Mouse (Mus musculus): ENCODE measurements around the gene Nr2c2.
A peak's percentile ranks its signal among the peaks of the same experiment; 100 is the strongest.

Gene Nr2c2

DNA sequence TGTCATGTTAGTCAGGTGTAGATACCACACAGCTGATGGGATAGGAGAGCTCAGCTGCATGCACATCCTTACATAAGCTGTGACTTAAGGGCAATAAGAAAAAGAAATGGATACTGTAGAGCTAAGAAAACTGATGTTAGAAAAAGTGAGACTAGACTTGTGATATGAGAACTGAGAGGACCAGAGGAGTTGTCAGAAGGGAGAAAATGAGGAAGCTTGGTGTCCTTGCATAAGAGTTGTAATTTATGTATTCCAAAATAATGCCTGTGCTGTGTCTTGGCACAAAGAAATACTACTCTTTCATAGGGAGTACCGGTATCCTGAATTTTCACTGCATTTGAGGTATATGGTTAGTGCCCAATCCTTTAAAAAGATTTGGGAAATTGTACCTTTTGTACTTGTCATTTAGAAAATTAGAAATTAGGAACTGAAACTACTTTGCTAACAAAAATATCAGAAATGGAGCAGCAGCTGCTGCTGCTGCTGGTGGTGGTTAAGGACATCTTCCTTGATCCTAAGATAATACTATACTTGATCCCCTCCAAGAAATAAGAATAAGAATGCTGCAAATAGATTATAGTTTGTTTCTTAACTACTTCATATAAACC is 35.8 kb downstream of the Nr2c2 start:
- DNase-seq (ENCODE audit: low read depth, low spot score) = no peak

DNA sequence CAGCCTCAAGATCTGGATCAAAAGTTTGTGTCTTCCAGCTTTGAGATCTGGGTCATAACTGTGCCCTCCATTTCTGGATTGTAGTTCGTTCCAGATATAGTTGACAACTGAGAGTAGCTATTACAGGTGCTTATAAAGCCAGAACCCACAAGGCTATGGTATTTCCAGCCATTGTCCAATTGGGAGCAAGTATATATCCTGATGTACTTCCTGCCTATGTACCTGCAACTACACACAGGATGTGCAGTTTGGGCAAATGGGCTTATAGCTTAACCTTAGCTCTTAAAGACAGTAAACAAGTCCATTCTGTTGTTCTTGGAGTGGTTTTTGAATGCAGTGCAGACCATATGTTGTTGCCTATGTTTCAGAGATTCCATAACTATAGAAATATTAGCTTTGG is 40.3 kb downstream of the Nr2c2 start:
- DNase-seq (ENCODE audit: low read depth, low spot score) = no peak

DNA sequence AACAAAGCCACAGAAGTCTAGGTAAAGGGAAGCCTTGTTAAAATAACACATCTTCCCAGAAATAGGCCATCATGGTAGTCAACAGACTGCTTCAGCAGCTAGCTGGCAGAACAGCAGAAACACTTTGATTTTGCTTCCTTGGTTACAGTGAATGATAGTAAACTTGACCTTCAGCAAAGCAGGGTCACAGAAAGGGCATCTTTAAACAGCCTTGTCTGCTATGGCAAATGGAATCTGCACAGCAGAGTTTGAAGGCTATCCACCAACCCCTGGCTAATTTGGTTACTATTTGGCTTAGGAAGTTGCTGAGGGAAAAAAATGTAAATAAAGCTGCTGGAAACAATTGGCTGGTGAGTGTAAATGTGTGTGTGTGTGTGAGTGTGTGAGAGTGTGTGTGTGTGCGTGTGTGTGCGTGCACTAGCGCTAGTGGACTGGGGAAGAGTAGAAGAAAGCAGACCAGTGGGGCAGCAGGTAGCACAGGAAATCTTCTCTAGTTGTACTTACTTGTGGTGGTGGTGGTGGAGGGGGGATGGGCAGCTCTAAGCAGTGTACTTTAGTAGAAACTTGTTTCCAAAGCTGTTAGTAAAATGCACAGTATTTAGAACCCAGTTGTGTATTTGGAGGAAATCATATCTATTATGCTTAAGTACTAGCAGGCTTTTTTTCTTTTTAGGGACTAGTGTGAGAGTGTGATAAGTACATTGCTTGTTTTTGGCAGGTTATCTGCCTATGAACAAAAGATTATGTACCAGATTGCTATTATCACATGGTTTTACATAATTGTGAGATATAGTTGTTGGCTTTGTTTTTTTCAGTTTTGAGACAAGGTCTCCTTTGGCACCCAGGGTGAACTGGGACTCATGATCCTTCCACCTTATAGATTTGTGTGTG is 41.1 kb downstream of the Nr2c2 start:
- no peak for DNase-seq (ENCODE audit: low read depth, low spot score)

DNA sequence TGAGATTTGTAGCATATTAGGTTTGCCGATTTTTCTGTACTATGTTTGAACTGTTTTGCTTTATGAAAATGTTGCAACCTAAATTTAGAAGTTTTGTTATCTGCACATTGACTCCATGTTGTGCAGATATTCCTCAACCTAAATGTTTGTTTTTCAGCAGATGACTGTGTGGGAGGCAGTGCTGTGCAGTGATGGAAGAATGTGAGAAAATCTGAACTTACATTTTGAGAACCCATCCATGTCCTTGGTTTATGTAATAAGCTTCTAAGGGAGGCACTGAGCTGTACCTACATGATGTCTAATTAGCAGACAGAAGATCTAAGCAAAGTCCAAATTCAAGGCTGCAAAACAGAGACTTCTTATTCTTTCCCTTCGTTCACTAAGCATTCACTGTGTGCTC is 42.4 kb downstream of the Nr2c2 start:
- DNase-seq (ENCODE audit: low read depth, low spot score) = no peak

DNA sequence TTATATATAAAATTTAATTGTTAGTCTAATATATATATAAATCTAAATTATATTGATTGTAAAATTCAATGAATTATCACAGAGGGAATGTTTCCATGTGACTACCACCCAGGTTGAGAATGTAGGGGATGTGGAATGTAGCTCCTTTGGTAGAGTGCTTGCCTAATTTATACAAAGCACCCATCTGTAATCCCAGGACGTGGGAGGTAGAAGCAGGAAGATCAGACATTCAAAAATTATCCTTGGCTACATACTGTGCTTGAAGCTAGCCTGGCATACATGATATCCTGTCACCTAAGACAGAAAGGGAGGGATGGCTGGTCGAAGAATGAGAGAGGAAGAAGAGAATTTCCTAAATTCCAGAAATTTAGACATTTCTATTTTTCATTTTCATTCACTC is 45.2 kb downstream of the Nr2c2 start:
- no peak for DNase-seq (ENCODE audit: low read depth, low spot score)

DNA sequence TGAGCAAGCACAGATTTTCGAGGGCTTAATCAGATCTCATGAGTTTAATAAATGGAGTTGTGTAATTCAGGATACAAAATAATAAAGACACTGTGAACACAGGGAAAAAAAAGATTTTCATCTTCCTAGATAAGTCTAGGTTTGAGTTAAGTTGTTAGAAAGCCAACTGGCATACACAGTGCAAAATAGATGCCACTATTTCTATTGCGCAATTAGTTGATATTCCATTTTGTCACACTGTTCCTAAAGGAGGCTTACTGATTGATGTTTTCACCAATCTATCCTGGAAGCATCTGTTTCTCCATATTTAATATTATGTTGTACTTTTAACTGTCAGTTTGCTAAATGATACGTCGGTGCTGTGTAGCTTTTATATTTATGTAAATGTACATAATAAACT is 54.7 kb downstream of the Nr2c2 start:
- DNase-seq (ENCODE audit: low read depth, low spot score) = no peak

DNA sequence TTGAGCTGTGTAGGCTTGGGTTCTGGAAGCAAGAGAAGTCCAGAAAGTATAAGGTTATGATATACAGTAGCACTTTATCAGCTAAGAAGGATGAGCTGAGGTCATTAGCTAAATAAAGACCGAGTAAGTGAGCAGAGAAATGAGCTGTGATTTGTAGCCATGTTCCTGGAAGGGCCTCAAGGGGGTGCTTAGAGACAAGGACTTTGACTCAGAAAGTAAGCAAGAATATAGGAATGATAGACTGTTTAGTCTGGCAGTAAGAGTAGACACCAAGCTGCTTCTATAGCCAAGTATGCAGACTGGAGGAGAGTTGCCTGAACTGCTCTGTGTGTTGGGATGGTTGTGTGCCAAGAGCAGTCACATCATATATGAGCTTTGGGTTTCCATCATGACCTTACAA is 62.6 kb downstream of the Nr2c2 start:
- no peak for DNase-seq (ENCODE audit: low read depth, low spot score)

DNA sequence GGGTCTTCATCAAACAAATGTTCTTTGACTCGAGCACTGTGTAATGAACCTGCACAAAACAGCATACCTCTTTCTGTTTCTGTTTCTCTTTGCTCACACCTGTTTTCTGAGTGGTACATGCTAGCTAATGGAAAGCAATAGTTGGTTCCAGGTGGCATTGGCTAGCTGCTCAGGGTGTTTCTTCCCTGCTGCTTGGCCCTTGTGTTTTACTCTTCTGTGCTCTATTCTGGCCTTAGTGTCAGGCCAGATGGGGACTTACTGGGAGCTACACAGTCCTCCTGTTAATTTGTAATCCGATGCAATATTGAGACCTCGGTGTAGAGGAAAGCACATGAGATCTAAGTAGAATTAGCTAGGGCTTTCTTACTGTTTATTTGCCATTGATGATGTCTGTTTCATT is 67.6 kb downstream of the Nr2c2 start:
- no peak for DNase-seq (ENCODE audit: low read depth, low spot score)

DNA sequence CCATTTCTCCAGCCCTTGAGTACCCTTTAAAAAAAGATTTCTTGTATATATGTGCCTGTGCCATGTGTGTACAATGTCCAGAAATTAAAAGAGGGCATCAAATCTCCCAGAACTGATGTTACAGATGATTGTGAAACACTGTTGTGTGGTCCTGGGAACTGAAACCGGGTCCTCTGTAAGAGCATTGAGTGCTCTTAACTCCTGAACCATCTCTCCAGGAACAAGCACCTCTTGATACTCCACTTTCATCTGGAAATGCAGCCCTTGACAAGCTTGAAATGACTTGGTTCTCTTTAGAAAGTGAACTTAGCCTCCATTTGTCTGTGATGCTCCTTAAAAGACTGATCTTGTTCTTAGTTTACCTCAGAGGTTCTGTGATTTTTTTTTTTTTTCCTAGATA is 71.5 kb downstream of the Nr2c2 start:
- no peak for DNase-seq (ENCODE audit: low read depth, low spot score)

DNA sequence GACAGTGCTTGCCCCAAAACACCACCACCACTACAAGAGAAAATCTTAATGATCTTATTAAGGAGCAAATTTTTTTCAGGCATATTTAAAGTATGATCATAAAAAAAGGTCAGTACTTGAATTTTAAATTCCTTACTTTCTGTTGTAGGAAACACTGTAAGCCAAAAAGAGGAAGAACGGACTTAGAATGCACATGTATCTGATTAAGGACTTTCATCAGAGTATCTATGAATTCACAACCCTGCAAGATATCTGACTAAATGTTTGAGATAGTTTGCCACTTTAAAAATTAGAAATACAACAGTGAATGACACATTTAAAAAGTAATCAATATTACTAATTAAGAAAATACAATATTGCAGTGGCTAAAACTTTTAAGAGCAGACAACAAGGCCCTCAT is 85.3 kb downstream of the Nr2c2 start:
- no peak for DNase-seq (ENCODE audit: low read depth, low spot score)

DNA sequence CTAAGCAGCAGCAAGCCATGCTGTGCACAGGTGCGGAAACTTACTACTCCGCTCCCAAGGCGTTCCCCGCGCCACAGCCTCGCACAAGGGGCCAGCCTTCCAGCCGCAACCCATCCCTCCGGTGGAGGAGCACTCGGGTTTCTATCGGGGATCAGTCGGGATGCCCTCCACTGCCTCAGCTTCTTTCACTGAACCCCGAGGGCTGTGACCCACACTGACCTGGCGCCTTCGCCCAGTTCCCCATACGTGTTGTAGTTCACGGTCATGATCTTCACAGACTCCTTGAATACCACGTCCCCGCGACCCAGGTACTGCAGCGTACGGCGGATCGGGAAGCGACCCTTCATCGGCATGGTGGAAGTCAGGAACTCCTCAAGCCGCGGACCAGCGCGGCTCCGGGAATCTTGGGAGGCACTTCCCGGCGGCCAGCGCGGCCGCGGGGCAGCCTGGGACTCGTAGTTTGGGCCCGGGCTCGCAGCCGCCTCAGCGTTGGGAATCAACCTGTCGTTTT is 92.5 kb downstream of the Nr2c2 start, which contains the start of gene Mrps25:
Mrps25 (minus strand) TSS at position 413 of the 511 bp plus-strand sequence.
- peak; percentile 61 for DNase-seq (ENCODE audit: low read depth, low spot score)

DNA sequence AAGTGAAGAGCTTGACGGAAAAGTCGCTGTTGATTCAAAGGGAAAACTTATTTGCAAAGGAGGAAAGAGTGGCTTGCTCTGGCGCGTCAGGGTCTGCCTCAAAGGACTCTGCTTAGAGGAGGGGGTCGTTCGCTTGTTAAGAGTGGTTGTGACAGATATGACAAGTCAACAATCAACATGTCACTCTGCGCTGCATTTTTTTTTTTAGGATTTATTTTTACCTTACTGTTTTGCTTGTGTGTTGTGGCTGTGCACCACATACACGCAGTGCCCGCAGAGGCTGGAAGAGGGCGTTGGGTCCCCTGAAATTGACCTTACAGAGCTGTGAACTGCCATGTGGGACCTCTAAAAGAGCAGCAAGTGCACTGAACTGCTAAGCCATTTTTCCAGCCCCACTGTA is 93.0 kb downstream of the Nr2c2 start:
- peak; percentile 6 for DNase-seq (ENCODE audit: low read depth, low spot score)

DNA sequence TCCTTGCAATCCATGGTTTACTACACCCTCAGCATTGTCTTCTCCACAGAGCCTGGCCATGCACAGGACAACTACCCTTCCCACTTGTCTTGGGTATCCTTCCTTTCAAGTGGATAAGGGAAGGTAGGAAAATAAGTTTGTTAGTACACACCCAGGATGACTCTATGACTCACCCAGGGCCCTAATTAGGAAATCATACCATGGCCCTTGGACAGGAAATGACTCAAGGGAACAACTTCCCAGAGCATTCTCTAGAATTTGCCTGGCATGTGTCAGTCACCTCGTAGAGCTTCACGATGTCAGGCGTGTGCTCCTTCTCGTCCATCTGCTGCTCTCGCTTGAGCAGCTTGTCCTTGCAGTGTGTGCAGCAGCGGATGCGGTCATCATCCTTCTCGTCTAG is 108.2 kb downstream of the Nr2c2 start:
- DNase-seq (ENCODE audit: low read depth, low spot score) = no peak

DNA sequence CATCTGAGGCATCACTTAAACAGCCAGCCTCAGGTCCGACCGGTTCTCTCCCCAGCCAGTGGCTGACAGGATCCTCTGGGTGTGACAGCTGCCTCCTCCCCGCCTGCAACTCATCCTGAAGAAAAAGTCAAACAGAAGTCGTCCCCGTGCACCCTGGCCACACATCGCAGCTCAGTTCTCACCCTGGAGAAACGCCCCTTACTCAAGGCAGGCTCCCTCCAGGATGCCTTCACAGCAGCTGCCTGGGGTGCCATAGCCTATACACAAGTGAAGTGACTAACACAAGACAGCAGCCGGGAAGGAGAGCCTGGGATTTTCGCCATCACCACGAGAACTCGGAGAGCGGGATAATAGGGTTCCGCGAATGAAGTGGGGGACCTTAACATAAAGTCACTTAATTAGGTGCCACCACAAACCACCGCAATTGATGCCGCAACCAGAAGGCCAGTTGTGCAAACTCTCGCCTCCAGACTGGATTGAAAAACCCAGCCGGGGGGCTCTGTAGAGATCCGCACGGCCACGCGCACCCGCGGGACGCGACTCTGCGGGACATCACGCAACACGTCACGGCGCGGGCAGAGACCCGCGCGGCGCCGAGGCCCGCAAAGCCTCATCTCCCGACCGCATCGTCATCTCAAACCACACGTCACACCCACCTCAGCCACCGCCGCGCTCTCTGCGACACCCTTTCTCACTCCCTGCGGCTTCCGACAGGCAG is 123.0 kb downstream of the Nr2c2 start:
- DNase-seq (ENCODE audit: low read depth, low spot score) = no peak

DNA sequence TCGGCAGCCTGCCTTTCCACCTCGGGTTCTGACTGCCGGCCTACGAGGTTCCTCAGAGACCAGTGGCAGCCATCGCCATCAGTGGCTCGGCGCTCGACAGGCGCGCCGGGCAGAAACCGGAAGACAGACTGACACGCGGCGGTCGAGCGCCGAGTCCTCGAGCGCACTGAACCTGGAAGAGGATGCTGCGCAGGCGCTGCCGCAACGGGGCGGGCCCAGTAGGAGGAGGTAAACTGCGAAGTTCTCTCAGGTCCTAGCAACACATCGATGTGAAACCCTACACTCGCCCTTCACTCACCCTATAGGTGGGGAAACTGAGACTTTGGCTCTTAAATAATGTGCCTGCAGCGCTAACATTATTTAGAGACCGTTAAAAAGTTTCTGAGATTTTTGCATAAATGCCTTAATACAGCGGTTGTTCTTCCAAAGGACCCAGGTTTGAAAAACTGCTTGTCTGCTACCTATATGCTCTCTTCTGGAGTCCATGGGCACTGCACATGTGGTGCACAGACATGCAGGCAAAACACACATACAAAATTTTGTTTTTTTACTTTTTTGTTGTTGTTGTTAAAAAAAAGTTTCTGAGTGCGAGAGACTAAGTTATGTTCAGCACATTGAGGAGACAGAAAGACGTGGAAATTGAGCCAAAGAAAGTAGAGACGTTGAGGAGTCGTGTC is 123.7 kb downstream of the Nr2c2 start, which contains the start of gene Rbsn:
Rbsn (minus strand) TSS at position 153 of the 677 bp plus-strand sequence.
- peak; percentile 82 for DNase-seq (ENCODE audit: low read depth, low spot score)

DNA sequence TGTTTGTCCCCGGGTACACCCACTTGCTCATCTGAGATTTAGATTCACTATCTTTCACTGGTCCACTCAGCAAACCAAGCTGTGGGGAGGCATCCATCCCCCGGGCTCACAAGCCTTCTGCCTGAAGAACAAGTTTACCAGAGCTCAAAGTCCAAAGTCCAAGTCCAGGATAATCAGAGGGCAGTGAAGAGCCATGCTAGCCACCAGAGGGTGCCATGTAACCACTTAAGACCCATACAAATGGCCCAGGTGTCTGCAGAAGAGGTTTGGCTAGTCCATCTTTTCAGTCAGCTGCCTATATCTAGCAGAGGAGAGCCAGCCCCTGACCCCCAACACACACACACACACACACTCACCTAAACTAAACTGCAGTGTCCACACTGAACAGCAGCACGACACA is 128.3 kb downstream of the Nr2c2 start:
- peak; percentile 11 for DNase-seq (ENCODE audit: low read depth, low spot score)

DNA sequence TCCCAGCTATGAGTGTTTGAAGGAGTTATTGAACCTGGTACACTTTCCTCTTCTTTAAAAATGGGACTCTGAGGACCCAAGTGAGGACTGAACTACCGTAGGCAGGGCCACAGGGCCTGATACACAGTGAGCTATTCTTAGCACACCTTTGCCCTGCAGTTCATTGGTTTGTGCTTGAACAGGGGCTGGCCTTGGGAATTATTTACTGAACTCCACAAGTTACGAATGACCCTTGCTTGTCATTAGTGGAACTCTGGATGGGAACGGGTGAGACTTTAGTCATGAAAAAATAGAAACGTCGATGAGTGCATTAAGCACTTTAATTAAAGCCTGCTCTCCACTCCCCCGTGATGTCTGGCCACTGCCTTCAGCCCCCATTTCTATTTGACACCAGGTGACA is 130.4 kb downstream of the Nr2c2 start:
- DNase-seq (ENCODE audit: low read depth, low spot score) = no peak

DNA sequence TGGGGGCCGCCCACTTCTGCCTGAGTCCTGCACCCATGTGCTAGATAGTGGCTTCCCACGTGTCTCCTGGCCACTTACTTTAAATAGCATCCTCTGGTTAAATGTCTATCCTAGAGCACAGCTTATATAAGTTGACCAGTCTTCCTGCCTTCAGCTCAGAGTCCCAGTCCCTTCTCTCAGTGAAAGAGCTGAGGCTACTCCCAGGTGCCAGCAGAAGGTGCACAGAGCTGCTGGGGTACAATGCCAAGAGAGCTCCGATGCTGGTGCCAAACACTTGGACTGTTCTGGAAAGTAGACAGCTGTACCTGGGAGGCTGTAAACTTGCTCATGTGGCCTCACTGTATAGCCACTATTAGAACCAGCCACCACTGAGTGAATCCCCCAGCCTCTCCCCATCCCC is 130.8 kb downstream of the Nr2c2 start:
- DNase-seq (ENCODE audit: low read depth, low spot score) = no peak
